Mouse (Mus musculus) embryonic facial prominence, embryonic 15.5 days (tissue): ENCODE results near the gene Pamr1. TPM values are rescaled to one million over a fixed set of nuclear protein-coding genes. Genes with fewer than 3 reads are reported as not detected.

ENCODE experiments used
- ATAC-seq: fragments of 200-750 bp; cut with Nextera tagmentation; 2 replicates; pipeline ENCODE4 v1.8.0; 2017; ENCODE audit warnings: low read depth, moderate TSS enrichment; ENCODE audit not compliant: insufficient number of reproducible peaks, low FRiP score, low TSS enrichment
- H3K27ac ChIP-seq: fragments of 300-500 bp; sonication (generic); replicated peaks from 2 replicates; pipeline ENCODE4 v1.5.1; 2015; ENCODE audit warnings: mild to moderate bottlenecking, inconsistent platforms
- H3K27me3 ChIP-seq: fragments of 300-500 bp; sonication (generic); 2 replicates; pipeline ENCODE4 v1.6.1; 2015; ENCODE audit warnings: inconsistent platforms
- H3K36me3 ChIP-seq: fragments of 300-500 bp; sonication (generic); 2 replicates; pipeline ENCODE4 v1.6.1; 2015; ENCODE audit warnings: mild to moderate bottlenecking, inconsistent platforms
- H3K4me1 ChIP-seq: fragments of 300-500 bp; sonication (generic); 2 replicates; pipeline ENCODE4 v1.6.1; 2015; ENCODE audit warnings: inconsistent platforms
- H3K4me2 ChIP-seq: fragments of 300-500 bp; sonication (generic); replicated peaks from 2 replicates; pipeline ENCODE4 v1.6.1; 2015; ENCODE audit warnings: mild to moderate bottlenecking, inconsistent platforms
- H3K4me3 ChIP-seq: fragments of 300-500 bp; sonication (generic); replicated peaks from 2 replicates; pipeline ENCODE4 v1.5.1; 2015; ENCODE audit warnings: mild to moderate bottlenecking, inconsistent platforms
- H3K9ac ChIP-seq: fragments of 300-500 bp; sonication (generic); 2 replicates; pipeline ENCODE4 v1.6.1; 2015; ENCODE audit warnings: inconsistent platforms
- H3K9me3 ChIP-seq: fragments of 300-500 bp; sonication (generic); replicated peaks from 2 replicates; pipeline ENCODE4 v1.6.1; 2016; ENCODE audit warnings: inconsistent platforms
- WGBS: fragments of 180-500 bp; shearing (Covaris S2); methylation state at CpG from one replicate; pipeline ENCODE4 v1.1.7; 2015; 5-methylcytosine and 5-hydroxymethylcytosine counted together
- polyA plus RNA-seq: library from polyadenylated mRNA; unstranded; fragments of >200 nt; fragmentation: Nextera tagmentation; extraction: Ambion mirVana; gene quantifications from 2 replicates; pipeline ENCODE4 v1.2.1, GENCODE M21; 2015

Gene Pamr1
- polyA plus RNA-seq, 1 experiment from 2014 or later, result 18.8 TPM

DNA sequence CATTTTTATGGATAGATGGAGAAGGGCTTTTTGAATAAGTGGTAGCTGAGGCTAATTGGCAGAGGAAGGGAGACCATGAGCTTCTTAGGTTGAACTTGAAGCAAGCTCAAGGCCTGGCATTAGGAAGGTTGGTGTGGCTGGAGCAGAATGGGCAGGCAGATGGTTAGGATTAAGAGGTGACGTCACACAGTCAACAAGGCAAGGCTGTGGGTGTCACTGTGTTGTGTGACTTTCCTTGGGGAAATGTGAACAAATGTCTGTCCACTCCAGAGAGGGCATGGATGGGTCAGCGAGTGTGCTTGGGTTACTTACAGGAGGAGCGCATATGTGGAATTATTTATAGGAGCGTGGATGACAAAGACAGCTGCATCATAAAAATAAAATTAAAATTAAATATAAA lies 50.7 kb downstream of the Pamr1 start:
- WGBS, result 81% methylated on average over 4 of the region's 4 CpGs
- Histone ChIP-seq H3K27me3 (no peaks in the 10 kb centered on the region), H3K4me3 (no peak overlapping the region), H3K9me3 (no peaks in the 10 kb centered on the region), H3K4me2 (no peak overlapping the region), H3K27ac (no peak overlapping the region), H3K36me3 (no peaks in the 10 kb centered on the region), H3K9ac (no peak overlapping the region), H3K4me1 (peaks cover 6% of the 10 kb centered on the region)
- ATAC-seq, result no peak

GRCm38 (mm10) chr2:102610485-102610884 lies 60.7 kb downstream of the Pamr1 start:
- Histone ChIP-seq H3K36me3 (no peaks in the 10 kb centered on the region), H3K9me3 (no peaks in the 10 kb centered on the region), H3K4me2 (no peak overlapping the region), H3K9ac (no peak overlapping the region), H3K27ac (no peak overlapping the region), H3K27me3 (no peaks in the 10 kb centered on the region), H3K4me3 (no peak overlapping the region), H3K4me1 (no peaks in the 10 kb centered on the region)
- WGBS, result 97% methylated on average over 4 of the region's 4 CpGs
- no peak for ATAC-seq

DNA sequence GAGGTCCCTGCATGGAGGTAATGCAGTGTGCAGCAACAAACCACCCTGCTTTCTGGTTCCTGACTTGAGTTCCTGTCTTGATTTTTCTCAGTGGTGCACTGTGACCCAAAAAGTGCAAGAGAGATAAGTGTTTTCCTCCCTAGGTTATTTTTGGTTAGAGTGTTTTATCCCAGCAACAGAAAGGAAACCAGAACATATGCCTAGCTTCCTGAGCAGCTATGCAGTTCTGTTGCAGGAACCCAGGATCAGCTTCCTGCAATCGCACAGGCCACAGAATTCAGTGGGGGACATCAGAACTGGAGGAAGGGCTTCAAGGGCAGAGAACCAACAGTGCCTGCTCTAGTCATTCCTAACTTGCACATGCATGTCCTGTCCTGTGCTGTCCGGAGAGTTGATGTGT lies 66.8 kb downstream of the Pamr1 start:
- no peak overlapping the region for H3K9ac ChIP-seq
- ATAC-seq, result no peak
- H3K36me3 ChIP-seq, result no peaks in the 10 kb centered on the region
- no peak overlapping the region for H3K4me2 ChIP-seq
- H3K27ac ChIP-seq, result no peak overlapping the region
- no peaks in the 10 kb centered on the region for H3K4me1 ChIP-seq
- H3K9me3 ChIP-seq, result no peaks in the 10 kb centered on the region
- H3K4me3 ChIP-seq, result no peak overlapping the region
- no peaks in the 10 kb centered on the region for H3K27me3 ChIP-seq
- 57% methylated on average over 2 of the region's 2 CpGs for WGBS

- Histone ChIP-seq H3K9ac (no peak overlapping the region), H3K4me1 (no peaks in the 10 kb centered on the region), H3K9me3 (no peaks in the 10 kb centered on the region), H3K36me3 (no peaks in the 10 kb centered on the region), H3K4me2 (no peak overlapping the region), H3K27ac (no peak overlapping the region), H3K27me3 (no peaks in the 10 kb centered on the region), H3K4me3 (no peak overlapping the region)
- ATAC-seq, result no peak
- WGBS, result 84% methylated on average over 12 of the region's 12 CpGs
Measured at GRCm38 (mm10) chr2:102620744-102621429, 71.1 kb downstream of the Pamr1 start.

DNA sequence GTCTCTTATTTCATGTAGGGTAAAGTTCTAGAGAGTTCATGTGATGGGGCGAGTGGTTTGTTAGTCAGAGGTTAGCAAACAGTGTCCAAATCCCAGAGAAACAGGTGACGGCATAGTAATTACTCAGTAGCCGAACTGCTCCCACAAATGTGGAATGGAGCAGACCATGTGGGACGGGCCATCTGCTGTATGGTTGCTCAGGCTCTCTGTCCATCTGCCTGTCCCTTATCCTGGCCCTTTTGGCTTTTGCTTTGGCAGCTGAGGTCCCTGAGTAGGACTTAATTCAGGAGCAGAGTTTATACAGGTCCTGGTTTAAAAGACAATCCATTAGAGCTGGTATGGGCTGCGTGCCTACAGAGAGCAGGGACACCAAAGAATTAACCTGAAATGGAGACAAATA lies 72.4 kb downstream of the Pamr1 start:
- 83% methylated on average over 5 of the region's 5 CpGs for WGBS
- H3K9ac ChIP-seq, result no peak overlapping the region
- ATAC-seq, result no peak
- no peak overlapping the region for H3K27ac ChIP-seq
- no peaks in the 10 kb centered on the region for H3K36me3 ChIP-seq
- H3K4me2 ChIP-seq, result no peak overlapping the region
- H3K27me3 ChIP-seq, result no peaks in the 10 kb centered on the region
- H3K4me3 ChIP-seq, result no peak overlapping the region
- no peaks in the 10 kb centered on the region for H3K4me1 ChIP-seq
- no peaks in the 10 kb centered on the region for H3K9me3 ChIP-seq

DNA sequence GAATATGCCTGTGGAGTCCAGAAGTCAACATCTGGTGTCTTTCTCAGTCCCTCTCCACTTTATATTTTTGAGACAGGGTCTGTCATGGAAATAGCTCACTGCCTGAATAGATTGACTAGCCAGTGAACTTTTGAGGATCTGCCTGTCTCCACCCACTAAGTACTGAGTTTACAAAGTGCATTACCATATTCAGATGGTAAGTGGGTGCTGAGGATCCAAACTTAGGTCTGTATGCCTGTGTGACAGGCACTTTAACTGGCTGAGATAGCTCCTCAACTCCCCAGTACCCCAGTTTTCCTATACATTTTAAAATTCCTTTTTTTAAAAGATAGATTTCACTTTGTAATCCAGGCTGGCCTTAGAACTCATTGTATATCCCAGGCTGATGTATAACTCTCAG lies 73.1 kb downstream of the Pamr1 start:
- Histone ChIP-seq H3K9ac (no peak overlapping the region), H3K27ac (no peak overlapping the region), H3K4me3 (no peak overlapping the region), H3K9me3 (no peaks in the 10 kb centered on the region), H3K36me3 (no peaks in the 10 kb centered on the region), H3K27me3 (no peaks in the 10 kb centered on the region), H3K4me2 (no peak overlapping the region), H3K4me1 (no peaks in the 10 kb centered on the region)
- ATAC-seq, result no peak

DNA sequence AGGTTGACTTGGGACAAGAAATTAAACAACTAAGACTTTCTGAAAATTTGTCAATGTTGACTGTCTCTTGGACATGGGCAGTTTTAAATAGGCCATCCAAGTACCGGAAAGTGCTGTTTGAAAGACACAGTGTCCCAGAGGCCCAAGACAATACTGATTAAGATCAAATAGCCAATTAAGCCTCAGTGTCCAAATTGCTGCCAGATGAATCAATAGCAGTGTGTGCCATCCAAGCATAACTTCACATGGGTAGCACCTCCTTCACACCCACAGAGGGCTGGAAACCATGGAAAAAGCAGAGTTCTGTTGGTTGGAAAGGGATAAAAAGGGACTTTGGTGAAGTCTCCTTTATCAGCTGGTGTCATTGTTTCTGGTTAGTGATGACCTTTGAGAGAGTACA lies 74.7 kb downstream of the Pamr1 start:
- ATAC-seq, result no peak
- no peak overlapping the region for H3K27ac ChIP-seq
- H3K36me3 ChIP-seq, result no peaks in the 10 kb centered on the region
- H3K9ac ChIP-seq, result no peak overlapping the region
- no peaks in the 10 kb centered on the region for H3K9me3 ChIP-seq
- no peak overlapping the region for H3K4me2 ChIP-seq
- 59% methylated on average over 1 of the region's 1 CpGs for WGBS
- H3K27me3 ChIP-seq, result no peaks in the 10 kb centered on the region
- no peak overlapping the region for H3K4me3 ChIP-seq
- H3K4me1 ChIP-seq, result no peaks in the 10 kb centered on the region

DNA sequence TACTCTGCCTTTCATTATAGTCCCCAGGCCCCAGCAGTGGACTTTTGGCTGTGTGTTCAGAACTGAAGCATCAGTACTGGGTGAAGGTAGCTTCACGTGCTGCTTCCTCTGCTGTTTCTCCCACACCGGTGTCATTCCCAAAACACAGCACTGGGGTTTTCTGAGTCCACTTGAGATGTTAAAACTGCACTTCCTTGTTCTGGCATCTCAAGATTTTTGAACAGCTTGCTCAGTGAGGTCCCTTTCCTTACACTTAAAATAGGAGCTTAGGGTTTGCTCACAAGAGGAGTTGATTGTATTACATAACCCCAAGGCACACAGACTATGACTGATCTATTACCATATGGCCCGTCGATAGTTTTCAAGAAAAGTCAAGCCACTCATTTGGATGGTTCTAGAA lies 82.5 kb downstream of the Pamr1 start:
- no peaks in the 10 kb centered on the region for H3K36me3 ChIP-seq
- WGBS, result 85% methylated on average over 4 of the region's 4 CpGs

DNA sequence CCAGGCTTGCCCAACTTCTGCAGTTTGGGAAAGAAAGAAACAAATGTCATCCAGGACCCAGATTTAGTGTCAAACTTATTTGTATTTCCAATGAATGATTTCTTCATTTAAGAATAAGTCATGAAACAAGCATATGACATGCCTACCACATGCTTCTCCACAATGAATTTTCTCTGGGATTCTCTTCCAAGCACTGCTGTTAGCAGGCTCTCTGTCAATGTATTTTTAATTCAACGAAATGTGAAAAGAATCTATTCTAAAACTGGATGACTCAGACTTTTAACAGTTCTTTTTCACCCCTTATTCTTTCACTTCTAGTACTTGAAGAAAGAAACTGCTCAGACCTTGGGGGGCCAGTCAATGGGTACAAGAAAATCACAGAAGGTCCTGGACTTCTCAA lies 84.2 kb downstream of the Pamr1 start:
- 70% methylated on average over 1 of the region's 1 CpGs for WGBS
- H3K27ac ChIP-seq, result no peak overlapping the region
- no peaks in the 10 kb centered on the region for H3K36me3 ChIP-seq
- ATAC-seq, result no peak
- H3K9me3 ChIP-seq, result no peaks in the 10 kb centered on the region
- no peak overlapping the region for H3K9ac ChIP-seq
- H3K4me1 ChIP-seq, result no peaks in the 10 kb centered on the region
- no peak overlapping the region for H3K4me2 ChIP-seq
- H3K27me3 ChIP-seq, result no peaks in the 10 kb centered on the region
- H3K4me3 ChIP-seq, result no peak overlapping the region

More for the DNA sequence above, 82.5 kb downstream of the Pamr1 start:
- no peak overlapping the region for H3K27ac ChIP-seq
- no peak overlapping the region for H3K4me2 ChIP-seq
- no peak overlapping the region for H3K4me3 ChIP-seq
- H3K4me1 ChIP-seq, result no peaks in the 10 kb centered on the region
- H3K27me3 ChIP-seq, result no peaks in the 10 kb centered on the region
- H3K9me3 ChIP-seq, result no peaks in the 10 kb centered on the region
- no peak overlapping the region for H3K9ac ChIP-seq
- ATAC-seq, result no peak

GRCm38 (mm10) chr2:102635523-102636060 lies 85.8 kb downstream of the Pamr1 start:
- 60% methylated on average over 3 of the region's 3 CpGs for WGBS
- Histone ChIP-seq H3K9ac (no peak overlapping the region), H3K27me3 (no peaks in the 10 kb centered on the region), H3K9me3 (no peaks in the 10 kb centered on the region), H3K36me3 (no peaks in the 10 kb centered on the region), H3K4me1 (no peaks in the 10 kb centered on the region), H3K4me2 (no peak overlapping the region), H3K27ac (no peak overlapping the region), H3K4me3 (no peak overlapping the region)
- no peak for ATAC-seq

GRCm38 (mm10) chr2:102636116-102636600 lies 86.3 kb downstream of the Pamr1 start:
- H3K4me2 ChIP-seq, result no peak overlapping the region
- H3K9ac ChIP-seq, result no peak overlapping the region
- H3K4me3 ChIP-seq, result no peak overlapping the region
- H3K27me3 ChIP-seq, result no peaks in the 10 kb centered on the region
- no peak overlapping the region for H3K27ac ChIP-seq
- 86% methylated on average over 7 of the region's 7 CpGs for WGBS
- no peaks in the 10 kb centered on the region for H3K36me3 ChIP-seq
- ATAC-seq, result no peak
- H3K4me1 ChIP-seq, result no peaks in the 10 kb centered on the region
- no peaks in the 10 kb centered on the region for H3K9me3 ChIP-seq

DNA sequence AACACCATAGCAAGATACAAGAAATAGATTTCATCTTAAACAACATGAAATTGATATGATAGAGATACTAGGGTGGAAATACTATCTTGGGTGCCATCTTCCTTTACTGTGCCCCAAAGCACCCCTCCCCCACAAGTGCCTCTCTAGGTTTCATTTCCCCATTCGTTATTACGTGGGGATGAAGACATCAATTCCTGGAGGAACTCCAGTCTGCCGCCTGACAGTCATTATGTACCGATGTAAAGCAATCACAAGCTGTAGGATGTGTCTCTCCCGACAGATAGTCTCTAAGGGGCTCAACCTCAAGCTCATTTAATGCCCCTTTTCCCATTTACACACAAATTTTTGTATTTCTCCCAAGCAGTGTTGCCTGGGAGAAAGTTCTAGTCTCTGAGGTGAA lies 88.3 kb downstream of the Pamr1 start:
- H3K27ac ChIP-seq, result no peak overlapping the region
- H3K27me3 ChIP-seq, result no peaks in the 10 kb centered on the region
- H3K9ac ChIP-seq, result no peak overlapping the region
- H3K4me2 ChIP-seq, result no peak overlapping the region
- no peaks in the 10 kb centered on the region for H3K4me1 ChIP-seq
- no peaks in the 10 kb centered on the region for H3K9me3 ChIP-seq
- no peak overlapping the region for H3K4me3 ChIP-seq
- WGBS, result 45% methylated on average over 5 of the region's 5 CpGs
- H3K36me3 ChIP-seq, result no peaks in the 10 kb centered on the region
- ATAC-seq, result no peak
